Mouse (Mus musculus) limb, embryonic 10.5 days (tissue): Measurements from ENCODE around the gene Bub1b. TPM values are rescaled to one million over a fixed set of nuclear protein-coding genes. Genes with fewer than 3 reads are reported as not detected.
A peak's percentile ranks its signal among the peaks of the same experiment; 100 is the strongest.
"Not testable (repeated sequence)": the region's sequence is repeated elsewhere in the genome, so short reads cannot be mapped to it uniquely, and the experiment has no call there.

ENCODE experiments used
- DNase-seq: peaks from one replicate; pipeline ENCODE4 v3.0.0-alpha.2; 2017; ENCODE audit warnings: low spot score
- H3K27ac ChIP-seq: fragments of 300-500 bp; sonication (generic); 2 replicates; pipeline ENCODE4 v1.5.1; 2016; ENCODE audit warnings: mild to moderate bottlenecking
- H3K27me3 ChIP-seq: fragments of 300-500 bp; sonication (generic); 2 replicates; pipeline ENCODE4 v1.6.1; 2016; ENCODE audit warnings: low read depth, mild to moderate bottlenecking; ENCODE audit not compliant: poor library complexity, severe bottlenecking
- H3K36me3 ChIP-seq: fragments of 300-500 bp; sonication (generic); 2 replicates; pipeline ENCODE4 v1.6.1; 2016; ENCODE audit warnings: mild to moderate bottlenecking, moderate library complexity
- H3K4me1 ChIP-seq: fragments of 300-500 bp; sonication (generic); 2 replicates; pipeline ENCODE4 v1.6.1; 2016
- H3K4me3 ChIP-seq: fragments of 300-500 bp; sonication (generic); 2 replicates; pipeline ENCODE4 v1.5.1; 2016; ENCODE audit warnings: mild to moderate bottlenecking, moderate library complexity
- H3K9me3 ChIP-seq: fragments of 300-500 bp; sonication (generic); replicated peaks from 2 replicates; pipeline ENCODE4 v1.6.1; 2016; ENCODE audit warnings: mild to moderate bottlenecking
- WGBS: fragments of 180-500 bp; shearing (Covaris S2); methylation state at CpG from one replicate; pipeline ENCODE4 v1.1.7; 2016; 5-methylcytosine and 5-hydroxymethylcytosine counted together
- polyA plus RNA-seq: library from polyadenylated mRNA; unstranded; fragments of >200 nt; fragmentation: Nextera tagmentation; extraction: Ambion mirVana; gene quantifications from 2 replicates; pipeline ENCODE4 v1.2.1, GENCODE M21; 2016

Gene Bub1b
- polyA plus RNA-seq, 1 experiment from 2014 or later = 168 TPM

DNA sequence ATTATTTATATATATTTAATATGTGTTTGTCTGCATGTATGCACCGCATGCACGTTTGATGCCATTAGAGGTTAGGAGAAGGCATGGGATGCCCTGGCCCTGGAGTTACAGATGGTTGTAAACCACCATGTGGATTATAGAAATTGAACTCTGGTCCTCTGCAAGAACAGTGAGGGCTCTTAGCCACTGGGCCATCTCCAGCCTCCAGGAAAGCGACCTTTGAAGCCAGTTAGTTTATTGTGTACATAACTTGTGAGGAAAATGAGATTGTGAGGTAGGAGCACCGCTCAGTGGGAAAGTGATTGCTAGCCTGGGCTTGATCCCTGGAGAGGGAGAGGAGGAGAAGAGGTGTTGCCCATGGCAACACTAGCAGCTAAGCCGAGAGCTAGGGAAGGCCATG, 39.2 kb downstream of the Bub1b start:
- Histone ChIP-seq H3K27me3 (no peaks in the 10 kb centered on the region), H3K9me3 (no peaks in the 10 kb centered on the region), H3K4me3 (no peak overlapping the region), H3K36me3 (peaks cover 98% of the 10 kb centered on the region), H3K27ac (no peak overlapping the region), H3K4me1 (no peaks in the 10 kb centered on the region)
- 86% methylated on average over 5 of the region's 5 CpGs for WGBS
- DNase-seq = no peak

DNA sequence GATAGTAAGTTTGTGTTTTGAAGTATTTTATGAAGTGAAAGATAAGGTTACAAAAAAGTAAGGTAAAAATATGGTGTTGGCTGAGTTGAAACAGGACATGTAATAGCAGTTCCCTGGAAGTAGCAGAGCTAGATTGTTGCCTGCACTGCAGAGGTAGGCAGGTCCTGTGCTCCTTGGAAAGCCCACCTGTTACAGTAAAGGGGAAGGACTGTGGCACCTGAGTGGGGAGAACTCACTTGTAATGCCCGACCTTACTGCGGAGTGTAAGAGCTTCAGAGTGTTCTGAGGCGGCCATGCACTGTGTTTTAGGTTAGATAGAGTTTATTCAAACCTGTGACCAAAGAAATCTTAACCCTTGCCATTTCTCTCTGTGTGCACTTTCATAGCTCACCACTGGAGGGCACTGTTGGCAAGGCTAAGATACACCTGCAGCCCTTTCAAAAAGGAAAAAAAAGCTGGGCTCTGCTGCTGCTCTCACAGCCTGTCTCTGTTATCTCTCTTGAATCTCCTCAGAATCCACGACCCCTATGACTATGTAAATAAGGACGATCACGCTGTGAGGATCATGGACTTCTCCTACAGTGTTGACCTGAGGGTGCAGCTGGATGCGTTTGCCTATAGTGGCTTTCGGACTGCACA, 40.0 kb downstream of the Bub1b start:
- no peaks in the 10 kb centered on the region for H3K27me3 ChIP-seq
- peaks cover 98% of the 10 kb centered on the region for H3K36me3 ChIP-seq
- no peak overlapping the region for H3K27ac ChIP-seq

DNA sequence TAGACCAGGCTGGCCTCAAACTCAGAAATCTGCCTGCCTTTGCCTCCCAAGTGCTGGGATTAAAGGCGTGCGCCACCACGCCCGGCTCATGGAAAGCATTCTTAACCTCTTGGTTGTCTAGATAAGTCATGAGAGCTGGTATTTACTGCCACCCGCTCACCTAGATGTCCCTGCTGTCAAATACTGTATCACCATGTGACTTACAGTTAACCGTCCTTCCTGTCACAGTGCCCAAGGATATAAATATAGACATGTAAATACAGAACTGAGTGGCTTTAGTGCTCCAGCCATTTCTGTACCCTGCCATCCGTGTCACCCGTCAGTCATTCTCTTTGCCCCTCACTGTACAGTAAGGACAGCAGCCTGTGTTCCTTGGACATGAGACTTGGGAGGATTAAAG, 40.7 kb downstream of the Bub1b start:
- WGBS = 96% methylated on average over 8 of the region's 8 CpGs
- no peak overlapping the region for H3K4me3 ChIP-seq
- no peaks in the 10 kb centered on the region for H3K4me1 ChIP-seq
- no peak overlapping the region for H3K27ac ChIP-seq
- no peaks in the 10 kb centered on the region for H3K9me3 ChIP-seq
- DNase-seq = no peak
- H3K27me3 ChIP-seq = no peaks in the 10 kb centered on the region
- peaks cover 98% of the 10 kb centered on the region for H3K36me3 ChIP-seq

More for the DNA sequence above, 40.0 kb downstream of the Bub1b start:
- 55% methylated on average over 8 of the region's 8 CpGs for WGBS
- H3K4me3 ChIP-seq = no peak overlapping the region
- H3K4me1 ChIP-seq = no peaks in the 10 kb centered on the region
- DNase-seq = peak; percentile 79
- H3K9me3 ChIP-seq = no peaks in the 10 kb centered on the region

DNA sequence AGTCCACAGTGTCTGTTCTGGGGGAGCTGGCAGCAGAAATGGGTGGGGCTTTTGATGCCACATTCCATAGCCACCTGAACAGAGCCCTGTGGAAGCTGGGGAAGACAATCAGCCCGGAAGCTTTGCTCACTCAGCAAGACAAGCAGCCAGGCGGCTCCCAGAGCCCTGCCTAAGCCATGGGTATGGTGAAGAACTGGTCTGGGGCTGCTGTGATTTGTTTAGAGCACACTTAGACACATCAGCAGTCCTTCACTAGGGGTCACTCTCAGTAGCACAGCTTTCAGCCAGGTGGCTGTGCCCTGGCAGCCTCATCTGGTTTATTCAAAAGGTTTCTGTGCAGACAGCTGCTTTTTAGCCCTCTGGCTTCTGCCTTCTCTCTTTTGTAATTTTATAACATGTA, 43.1 kb downstream of the Bub1b start:
- no peaks in the 10 kb centered on the region for H3K27me3 ChIP-seq
- no peak for DNase-seq
- H3K9me3 ChIP-seq = no peaks in the 10 kb centered on the region
- H3K4me1 ChIP-seq = no peaks in the 10 kb centered on the region
- no peak overlapping the region for H3K4me3 ChIP-seq
- peaks cover 97% of the 10 kb centered on the region for H3K36me3 ChIP-seq
- H3K27ac ChIP-seq = no peak overlapping the region
- 65% methylated on average over 2 of the region's 2 CpGs for WGBS

DNA sequence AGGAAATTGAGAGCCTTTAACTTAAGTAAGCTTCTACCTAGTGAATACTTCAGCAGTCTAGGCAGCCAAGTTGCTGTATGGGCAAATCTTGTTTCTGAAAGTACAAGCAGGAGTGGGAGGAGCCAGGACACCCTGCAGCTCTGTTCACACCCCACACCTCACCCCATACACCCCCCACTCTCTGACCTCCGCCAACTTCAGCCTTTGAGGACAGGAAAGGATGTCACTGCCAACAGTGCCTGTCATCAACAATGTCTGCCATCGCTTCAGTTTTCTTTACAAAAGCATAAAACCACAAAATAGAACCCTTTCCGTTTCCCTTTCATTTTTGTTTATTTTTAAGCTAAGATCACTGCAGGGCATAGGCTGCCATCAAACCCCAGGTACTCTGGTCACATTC, 44.4 kb downstream of the Bub1b start:
- DNase-seq = no peak
- no peaks in the 10 kb centered on the region for H3K4me1 ChIP-seq
- no peak overlapping the region for H3K27ac ChIP-seq
- no peaks in the 10 kb centered on the region for H3K27me3 ChIP-seq
- WGBS = 91% methylated on average over 3 of the region's 3 CpGs
- H3K36me3 ChIP-seq = peaks cover 90% of the 10 kb centered on the region
- no peak overlapping the region for H3K4me3 ChIP-seq
- H3K9me3 ChIP-seq = no peaks in the 10 kb centered on the region

DNA sequence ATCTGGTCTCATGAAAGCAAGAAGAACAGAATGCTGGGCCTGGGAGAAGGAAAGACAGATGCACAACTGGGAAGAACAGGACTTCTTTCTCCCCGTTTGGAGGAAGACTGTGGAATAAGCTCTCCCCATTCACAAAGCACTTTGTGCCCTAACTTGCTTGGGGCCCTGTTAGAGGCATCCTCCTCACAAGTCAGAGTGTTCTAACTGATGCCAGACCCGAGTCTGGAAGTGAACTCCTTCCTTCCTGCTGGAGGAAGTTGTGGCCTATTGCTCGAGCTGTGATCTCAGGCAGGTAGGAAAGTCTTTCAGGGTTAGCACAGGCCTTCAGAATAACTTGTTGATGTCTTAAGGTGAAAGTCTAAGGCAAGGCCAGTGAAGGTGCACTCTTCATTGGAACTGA, 44.9 kb downstream of the Bub1b start:
- Histone ChIP-seq H3K9me3 (no peaks in the 10 kb centered on the region), H3K27ac (no peak overlapping the region), H3K4me1 (no peaks in the 10 kb centered on the region), H3K27me3 (no peaks in the 10 kb centered on the region), H3K4me3 (no peak overlapping the region), H3K36me3 (peaks cover 87% of the 10 kb centered on the region)
- WGBS = 83% methylated on average over 3 of the region's 3 CpGs
- DNase-seq = no peak

DNA sequence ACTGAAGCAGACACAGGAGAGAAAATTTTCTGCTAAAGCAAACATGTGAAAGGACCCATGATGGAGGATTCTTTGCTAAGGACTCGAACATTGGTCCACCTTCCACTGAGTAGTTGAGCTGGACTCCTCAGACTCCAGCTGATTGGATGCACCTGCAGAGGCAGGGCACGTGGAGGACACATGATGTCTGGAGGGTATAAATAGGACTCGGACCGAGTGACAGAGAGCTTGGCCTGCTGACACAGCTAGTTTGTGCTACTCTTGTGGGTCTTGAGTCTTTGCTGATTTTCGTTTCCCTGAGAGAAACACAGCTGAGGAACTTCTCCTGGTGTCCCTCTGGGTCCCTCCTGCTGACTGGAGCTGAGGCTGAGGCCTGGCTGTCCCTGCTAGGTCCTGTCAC, 48.7 kb downstream of the Bub1b start:
- H3K27ac ChIP-seq = no peak overlapping the region
- H3K27me3 ChIP-seq = no peaks in the 10 kb centered on the region
- DNase-seq = no peak
- H3K4me3 ChIP-seq = no peak overlapping the region
- H3K36me3 ChIP-seq = peaks cover 49% of the 10 kb centered on the region
- WGBS = 86% methylated on average over 5 of the region's 5 CpGs
- no peaks in the 10 kb centered on the region for H3K9me3 ChIP-seq
- no peaks in the 10 kb centered on the region for H3K4me1 ChIP-seq

DNA sequence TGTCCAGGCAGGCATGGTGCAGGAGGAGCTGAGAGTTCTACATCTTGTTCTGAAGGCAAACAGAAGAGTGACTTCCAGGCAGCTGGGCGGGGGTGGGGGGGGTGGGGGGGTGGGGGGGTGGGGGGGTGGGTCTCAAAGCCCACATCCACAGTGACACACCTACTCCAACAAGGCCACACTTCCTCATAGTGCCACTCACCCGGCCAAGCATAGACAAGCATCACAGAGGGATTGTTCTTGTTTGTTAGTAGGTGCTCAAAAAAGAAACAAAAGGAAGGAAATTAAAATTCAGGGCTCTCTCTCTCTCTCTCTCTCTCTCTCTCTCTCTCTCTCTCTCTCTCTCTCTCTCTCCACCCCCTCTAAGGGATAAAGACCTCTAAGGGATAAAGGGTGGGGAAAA, 52.7 kb downstream of the Bub1b start:
- not testable (repeated sequence) for H3K4me3 ChIP-seq, H3K4me1 ChIP-seq, H3K27ac ChIP-seq, H3K9me3 ChIP-seq, DNase-seq, H3K27me3 ChIP-seq
- H3K36me3 ChIP-seq = peaks cover 10% of the 10 kb centered on the region
- 64% methylated on average over 2 of the region's 2 CpGs for WGBS

DNA sequence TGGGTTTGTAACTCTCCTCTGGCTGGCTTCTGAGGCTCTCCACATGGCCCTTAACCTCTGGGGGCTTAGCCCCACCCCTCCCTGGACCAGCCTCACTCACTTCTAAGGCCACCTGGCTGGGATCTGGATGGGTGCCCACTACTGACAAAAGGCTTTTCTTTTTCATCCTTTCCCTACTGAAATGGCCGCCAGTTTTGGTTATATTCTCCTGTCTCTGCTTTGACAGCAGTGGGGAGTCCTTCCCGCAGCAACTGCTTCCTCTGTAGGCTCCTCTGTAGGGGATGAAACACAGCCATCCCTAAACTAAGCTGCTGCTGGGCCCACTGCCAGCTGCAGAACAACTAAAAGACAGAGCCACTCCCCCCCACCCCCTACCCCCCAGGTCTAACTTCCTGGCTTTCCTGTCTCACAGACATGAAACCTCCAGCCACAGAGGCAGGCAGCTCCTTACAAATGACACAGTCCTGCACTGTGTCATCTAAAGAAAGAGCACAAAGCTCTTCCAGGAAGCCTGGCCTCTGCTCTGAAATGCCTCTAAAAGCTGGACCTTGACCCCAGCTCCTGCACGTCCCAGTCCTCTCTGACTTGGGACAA, 58.8 kb downstream of the Bub1b start:
- WGBS = 52% methylated on average over 3 of the region's 3 CpGs

DNA sequence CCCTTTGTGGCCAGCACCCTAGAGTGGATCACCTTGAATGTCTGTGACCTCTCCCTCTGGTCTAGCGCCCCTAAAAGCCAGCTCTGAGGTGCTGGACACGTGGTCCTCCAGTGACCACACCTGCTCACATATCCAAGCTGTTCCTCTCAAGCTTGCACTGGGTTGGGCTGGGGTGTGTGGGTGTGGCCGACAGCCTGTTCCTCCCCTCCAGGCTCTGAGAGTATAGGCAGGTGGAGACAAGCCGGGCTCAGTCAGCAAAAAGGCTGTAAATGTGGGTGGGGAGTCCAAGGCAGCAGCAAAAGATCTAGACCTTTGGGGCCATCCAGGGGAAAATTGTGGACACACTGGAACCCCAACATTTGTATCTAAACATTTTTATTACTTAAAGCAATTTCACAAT, 60.4 kb downstream of the Bub1b start:
- H3K27ac ChIP-seq = 0 out of 2 replicates have a peak overlapping the region, but pooled peaks have one; percentile 36
- no peaks in the 10 kb centered on the region for H3K36me3 ChIP-seq
- WGBS = 31% methylated on average over 4 of the region's 4 CpGs
- no peaks in the 10 kb centered on the region for H3K9me3 ChIP-seq
- peaks cover 54% of the 10 kb centered on the region for H3K4me1 ChIP-seq
- H3K27me3 ChIP-seq = peaks cover 24% of the 10 kb centered on the region
- no peak overlapping the region for H3K4me3 ChIP-seq
- DNase-seq = no peak

More for the DNA sequence above, 58.8 kb downstream of the Bub1b start:
- Histone ChIP-seq H3K4me3 (no peak overlapping the region), H3K9me3 (no peaks in the 10 kb centered on the region), H3K27me3 (peaks cover 7% of the 10 kb centered on the region), H3K4me1 (peaks cover 41% of the 10 kb centered on the region), H3K27ac (peak overlapping the region; percentile 68), H3K36me3 (no peaks in the 10 kb centered on the region)
- no peak for DNase-seq

DNA sequence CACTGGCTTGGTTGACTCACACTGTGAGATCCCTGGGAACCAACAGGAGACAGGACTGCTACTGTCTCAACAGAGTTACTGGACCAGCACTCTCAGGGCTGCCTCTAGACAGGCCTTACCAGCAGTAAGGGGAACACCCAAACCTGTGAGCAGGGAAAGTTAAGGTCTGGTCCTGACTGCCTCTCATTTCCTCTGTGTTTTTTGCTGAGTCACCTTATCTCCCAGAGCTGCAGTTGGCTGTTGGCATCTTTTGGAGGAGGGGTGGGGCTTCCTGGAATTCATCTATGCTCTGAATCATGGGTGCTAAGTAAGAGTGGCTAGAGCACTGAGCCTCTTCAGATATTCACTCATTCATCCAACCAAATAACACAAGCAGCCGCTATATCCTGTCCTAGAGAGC, 61.1 kb downstream of the Bub1b start:
- Histone ChIP-seq H3K4me1 (peaks cover 59% of the 10 kb centered on the region), H3K27me3 (peaks cover 30% of the 10 kb centered on the region), H3K9me3 (no peaks in the 10 kb centered on the region), H3K4me3 (no peak overlapping the region), H3K27ac (no peak overlapping the region), H3K36me3 (no peaks in the 10 kb centered on the region)
- DNase-seq = no peak
- WGBS = 70% methylated on average over 1 of the region's 1 CpGs

DNA sequence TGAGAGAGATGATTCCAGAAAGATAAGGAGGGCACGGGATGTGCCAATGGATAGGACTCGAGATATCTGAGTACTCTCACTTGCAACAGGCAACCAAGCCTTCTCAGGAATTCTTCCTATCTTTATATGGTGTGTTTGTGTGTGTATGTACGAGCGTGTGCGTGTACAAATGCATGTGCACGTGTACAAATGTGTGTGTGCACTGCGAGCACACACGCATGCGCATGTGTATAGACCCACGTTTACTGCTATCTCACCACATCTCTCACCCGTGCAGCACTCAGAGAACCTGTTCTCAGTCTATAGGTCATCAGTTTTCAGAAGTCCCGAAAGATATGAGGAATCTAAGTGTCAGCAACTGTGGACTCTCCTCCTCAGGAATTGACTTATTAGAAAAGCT, 61.5 kb downstream of the Bub1b start:
- DNase-seq = no peak
- Histone ChIP-seq H3K27ac (peak overlapping the region; percentile 86; the same call in 1 of the 2 replicates), H3K27me3 (peaks cover 34% of the 10 kb centered on the region), H3K9me3 (no peaks in the 10 kb centered on the region), H3K4me3 (0 out of 2 replicates have a peak overlapping the region, but pooled peaks have one; percentile 44), H3K4me1 (peaks cover 56% of the 10 kb centered on the region), H3K36me3 (no peaks in the 10 kb centered on the region)
- WGBS = 89% methylated on average over 12 of the region's 12 CpGs

DNA sequence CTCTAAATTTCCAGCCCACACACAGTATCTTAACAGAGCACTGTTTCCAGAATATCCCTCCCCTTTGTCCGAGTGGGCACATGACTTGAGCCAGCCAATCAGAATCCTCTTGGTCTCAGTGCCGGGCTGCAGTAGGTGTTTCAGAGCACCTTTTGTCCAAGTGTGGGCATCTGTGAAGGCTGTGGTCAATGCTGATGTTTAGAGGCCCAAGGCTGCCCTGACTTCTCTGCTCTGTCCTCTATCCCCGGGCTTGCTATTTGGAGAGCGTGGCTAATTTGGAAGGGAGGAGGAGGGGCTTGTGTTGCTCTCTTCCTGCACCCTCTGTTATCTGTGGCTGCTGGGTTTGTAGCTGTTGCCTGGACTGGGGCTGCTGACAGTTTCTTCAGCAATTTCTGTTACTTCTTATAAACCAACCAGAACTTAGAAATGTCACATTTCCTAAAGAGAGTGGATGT, 62.0 kb downstream of the Bub1b start:
- Histone ChIP-seq H3K27me3 (peaks cover 40% of the 10 kb centered on the region), H3K36me3 (no peaks in the 10 kb centered on the region), H3K4me3 (peak overlapping the region; percentile 44), H3K27ac (peak overlapping the region; percentile 86), H3K4me1 (peaks cover 57% of the 10 kb centered on the region), H3K9me3 (no peaks in the 10 kb centered on the region)
- DNase-seq = peak; percentile 72
- WGBS = 7% methylated on average over 4 of the region's 4 CpGs
